Mouse (Mus musculus): ENCODE results near the gene 1500011B03Rik. TPM values are rescaled to one million over a fixed set of nuclear protein-coding genes. Genes with fewer than 3 reads are reported as not detected.

The 1500011B03Rik gene
- total RNA-seq, 2 experiments from 2014 or later, result 32.2 to 40.7 TPM

Small RNA genes lying within 50 kb of the gene (microRNA-seq; reads per million reads assigned to microRNA genes)
- gene Mir6240, result 18.7 reads per million, percentile 32 among the genes with 10 or more reads in this experiment

Other genes with a start within 250 kb of the 1500011B03Rik start
- 1 to 10 TPM; 1.5 to 2.7 TPM for gene Trpv4, start 165.0 kb downstream of the 1500011B03Rik start, total RNA-seq (2021)
- gene Gltp, start 132.5 kb downstream of the 1500011B03Rik start, total RNA-seq (2021), result 10 to 100 TPM; 50.8 to 60.5 TPM
- gene Tchp, start 115.7 kb downstream of the 1500011B03Rik start, total RNA-seq (2021), result 1 to 10 TPM; 7.6 to 8.9 TPM
- gene Ankrd13a, start 48.8 kb downstream of the 1500011B03Rik start, total RNA-seq (2021), result 10 to 100 TPM; 68.6 to 91.4 TPM
- gene Git2, start 48.0 kb downstream of the 1500011B03Rik start, total RNA-seq (2021), result 10 to 100 TPM; 35.3 to 36.6 TPM
- gene 4930519G04Rik, start 30.2 kb upstream of the 1500011B03Rik start, total RNA-seq (2021), result not detected
- not detected for gene Gm9936, start 35.2 kb upstream of the 1500011B03Rik start, total RNA-seq (2021)
- gene Oasl2, start 73.5 kb upstream of the 1500011B03Rik start, total RNA-seq (2021), result 10 to 100 TPM; 14.9 to 17.2 TPM
- gene Oasl1, start 99.8 kb upstream of the 1500011B03Rik start, total RNA-seq (2021), result 1 to 10 TPM; 1.8 to 2.4 TPM
- 10 to 100 TPM; 41.4 to 45.7 TPM for gene 2210016L21Rik, start 118.7 kb upstream of the 1500011B03Rik start, total RNA-seq (2021)
- under 1 TPM in 1 of 2 experiments, not detected in 1; 0.10 TPM for gene Hnf1a, start 147.6 kb upstream of the 1500011B03Rik start, total RNA-seq (2021)
- gene Sppl3, start 187.7 kb upstream of the 1500011B03Rik start, total RNA-seq (2021), result 10 to 100 TPM; 52.0 to 54.1 TPM